Mouse (Mus musculus) kidney, postnatal 0 days (tissue): ENCODE results near the gene 4930469K13Rik. TPM values are rescaled to one million over a fixed set of nuclear protein-coding genes. Genes with fewer than 3 reads are reported as not detected.

Experiments used
- ATAC-seq: fragments of 200-750 bp; cut with Nextera tagmentation; replicated peaks from 2 replicates; pipeline ENCODE4 v1.8.0; 2017; ENCODE audit warnings: low read depth, moderate number of reproducible peaks, moderate TSS enrichment, moderate library complexity; ENCODE audit not compliant: low FRiP score
- DNase-seq: peaks from one replicate; pipeline ENCODE4 v3.0.0-alpha.2; 2016; ENCODE audit warnings: low spot score
- H3K27ac ChIP-seq: fragments of 300-500 bp; sonication (generic); 2 replicates; pipeline ENCODE4 v1.5.1; 2014; ENCODE audit warnings: mild to moderate bottlenecking
- H3K27me3 ChIP-seq: fragments of 300-500 bp; sonication (generic); 2 replicates; pipeline ENCODE4 v1.6.1; 2014; ENCODE audit warnings: low read length, mixed read lengths; ENCODE audit not compliant: insufficient read depth
- H3K36me3 ChIP-seq: fragments of 300-500 bp; sonication (generic); 2 replicates; pipeline ENCODE4 v1.6.1; 2014; ENCODE audit warnings: low read length, mixed read lengths; ENCODE audit not compliant: insufficient read depth
- H3K4me1 ChIP-seq: fragments of 300-500 bp; sonication (generic); replicated peaks from 2 replicates; pipeline ENCODE4 v1.6.1; 2014; ENCODE audit warnings: antibody characterized with exemption, low read length, mixed read lengths; ENCODE audit not compliant: insufficient read depth
- H3K4me2 ChIP-seq: fragments of 300-500 bp; sonication (generic); 2 replicates; pipeline ENCODE4 v1.6.1; 2014; ENCODE audit warnings: mild to moderate bottlenecking, low read length, moderate library complexity, mixed read lengths
- H3K4me3 ChIP-seq: fragments of 300-500 bp; sonication (generic); replicated peaks from 2 replicates; pipeline ENCODE4 v1.5.1; 2014; ENCODE audit warnings: low read depth, low read length
- H3K9ac ChIP-seq: fragments of 300-500 bp; sonication (generic); 2 replicates; pipeline ENCODE4 v1.6.1; 2014; ENCODE audit warnings: low read depth, low read length
- H3K9me3 ChIP-seq: fragments of 300-500 bp; sonication (generic); replicated peaks from 2 replicates; pipeline ENCODE4 v1.6.1; 2016; ENCODE audit warnings: low read length, inconsistent platforms, mixed read lengths
- CTCF ChIP-seq: IDR thresholded peaks from 2 replicates; pipeline ENCODE4 v1.5.1; 2016; ENCODE audit warnings: antibody characterized with exemption, low read depth, mild to moderate bottlenecking, moderate library complexity
- WGBS: fragments of 180-500 bp; shearing (Covaris S2); extraction: QIAGEN DNeasy Blood & Tissue Kit; methylation state at CpG from one replicate; pipeline ENCODE4 v1.1.7; 2014; 5-methylcytosine and 5-hydroxymethylcytosine counted together
- polyA plus RNA-seq: library from polyadenylated mRNA; unstranded; fragments of >200 nt; fragmentation: Nextera tagmentation; extraction: Ambion mirVana; gene quantifications from 2 replicates; pipeline ENCODE4 v1.2.1, GENCODE M21; 2015

The 4930469K13Rik gene
- polyA plus RNA-seq, 1 experiment from 2014 or later: not detected

GRCm38 (mm10) chr11:34111940-34112339 is 13.6 kb upstream of the 4930469K13Rik start:
- Histone ChIP-seq H3K4me1 (no peaks in the 10 kb centered on the region), H3K4me2 (no peak overlapping the region), H3K9ac (no peak overlapping the region), H3K9me3 (no peaks in the 10 kb centered on the region), H3K27ac (no peak overlapping the region), H3K36me3 (no peaks in the 10 kb centered on the region), H3K4me3 (no peak overlapping the region), H3K27me3 (no peaks in the 10 kb centered on the region)
- WGBS: 52% methylated on average over 7 of the region's 7 CpGs
- ATAC-seq: no peak
- DNase-seq: no peak
- no peak for TF ChIP-seq CTCF

GRCm38 (mm10) chr11:34109260-34109659 is 10.9 kb upstream of the 4930469K13Rik start:
- no peaks in the 10 kb centered on the region for H3K4me1 ChIP-seq
- no peak overlapping the region for H3K4me2 ChIP-seq
- DNase-seq (no peak), ATAC-seq (no peak)
- no peak for TF ChIP-seq CTCF
- no peak overlapping the region for H3K9ac ChIP-seq
- 89% methylated on average over 1 of the region's 1 CpGs for WGBS
- no peaks in the 10 kb centered on the region for H3K36me3 ChIP-seq
- H3K4me3 ChIP-seq: no peak overlapping the region
- H3K27ac ChIP-seq: no peak overlapping the region
- H3K27me3 ChIP-seq: no peaks in the 10 kb centered on the region
- no peaks in the 10 kb centered on the region for H3K9me3 ChIP-seq

- H3K4me3 ChIP-seq: no peak overlapping the region
- no peak overlapping the region for H3K9ac ChIP-seq
- H3K9me3 ChIP-seq: no peaks in the 10 kb centered on the region
- WGBS: 44% methylated on average over 1 of the region's 1 CpGs
- no peak for TF ChIP-seq CTCF
- H3K27me3 ChIP-seq: no peaks in the 10 kb centered on the region
- DNase-seq (no peak), ATAC-seq (no peak)
- H3K4me2 ChIP-seq: no peak overlapping the region
- H3K27ac ChIP-seq: no peak overlapping the region
- no peaks in the 10 kb centered on the region for H3K4me1 ChIP-seq
- H3K36me3 ChIP-seq: no peaks in the 10 kb centered on the region
Observed at GRCm38 (mm10) chr11:34104919-34105318, 6.6 kb upstream of the 4930469K13Rik start.

GRCm38 (mm10) chr11:34101827-34102226 is 3.5 kb upstream of the 4930469K13Rik start:
- H3K36me3 ChIP-seq: no peaks in the 10 kb centered on the region
- TF ChIP-seq CTCF: no peak

GRCm38 (mm10) chr11:34087064-34087463 is 11.3 kb downstream of the 4930469K13Rik start:
- H3K9me3 ChIP-seq: no peaks in the 10 kb centered on the region
- DNase-seq (peak; percentile 11), ATAC-seq (no peak)
- no peaks in the 10 kb centered on the region for H3K4me1 ChIP-seq
- H3K27ac ChIP-seq: no peak overlapping the region
- no peaks in the 10 kb centered on the region for H3K27me3 ChIP-seq
- TF ChIP-seq CTCF: peak; percentile 39; the same call in 1 of the 2 replicates
- no peaks in the 10 kb centered on the region for H3K36me3 ChIP-seq
- H3K9ac ChIP-seq: no peak overlapping the region
- no peak overlapping the region for H3K4me2 ChIP-seq
- WGBS: 72% methylated on average over 3 of the region's 3 CpGs
- H3K4me3 ChIP-seq: no peak overlapping the region

More at GRCm38 (mm10) chr11:34101827-34102226, 3.5 kb upstream of the 4930469K13Rik start:
- Histone ChIP-seq H3K27me3 (no peaks in the 10 kb centered on the region), H3K4me3 (no peak overlapping the region), H3K4me1 (no peaks in the 10 kb centered on the region), H3K9ac (no peak overlapping the region), H3K27ac (no peak overlapping the region), H3K9me3 (no peaks in the 10 kb centered on the region), H3K4me2 (no peak overlapping the region)
- ATAC-seq (no peak), DNase-seq (no peak)
- WGBS: 89% methylated on average over 4 of the region's 4 CpGs

- Histone ChIP-seq H3K9me3 (no peaks in the 10 kb centered on the region), H3K4me1 (no peaks in the 10 kb centered on the region), H3K27ac (no peak overlapping the region), H3K36me3 (no peaks in the 10 kb centered on the region), H3K27me3 (no peaks in the 10 kb centered on the region), H3K4me2 (no peak overlapping the region), H3K4me3 (no peak overlapping the region), H3K9ac (no peak overlapping the region)
- no peak for TF ChIP-seq CTCF
- ATAC-seq (no peak), DNase-seq (no peak)
- WGBS: 82% methylated on average over 8 of the region's 8 CpGs
Observed at GRCm38 (mm10) chr11:34086164-34086751, 12.1 kb downstream of the 4930469K13Rik start.

GRCm38 (mm10) chr11:34084639-34085038 is 13.7 kb downstream of the 4930469K13Rik start:
- TF ChIP-seq CTCF: no peak
- no peak for ATAC-seq
- no peak for DNase-seq
- Histone ChIP-seq H3K4me2 (no peak overlapping the region), H3K9me3 (no peaks in the 10 kb centered on the region), H3K36me3 (no peaks in the 10 kb centered on the region), H3K4me3 (no peak overlapping the region), H3K27ac (no peak overlapping the region), H3K9ac (no peak overlapping the region), H3K27me3 (no peaks in the 10 kb centered on the region), H3K4me1 (no peaks in the 10 kb centered on the region)
- WGBS: 42% methylated on average over 2 of the region's 2 CpGs
